Mouse (Mus musculus): Measurements from ENCODE around the gene Camk1d. TPM values are rescaled to one million over a fixed set of nuclear protein-coding genes. Genes with fewer than 3 reads are reported as not detected.
"Not testable (repeated sequence)": the region's sequence is repeated elsewhere in the genome, so short reads cannot be mapped to it uniquely, and the experiment has no call there.

Gene Camk1d
- polyA plus RNA-seq, 2 experiments = 0.63 to 0.83 TPM

GRCm38 (mm10) chr2:5282623-5283022 lies 431.7 kb downstream of the Camk1d start:
- no peaks in the 10 kb centered on the region for H3K9me3 ChIP-seq (ENCODE audit: control insufficient read depth, low read length)
- TF ChIP-seq EP300 (IDR thresholded peaks at IDR 0.05; ENCODE audit: low read depth) (no peak), CTCF (IDR thresholded peaks at IDR 0.05; ENCODE audit: low read depth) (no peak)
- H3K27me3 ChIP-seq (ENCODE audit: control insufficient read depth, insufficient read depth, low read length) = no peaks in the 10 kb centered on the region
- H3K4me3 ChIP-seq (ENCODE audit: insufficient read depth in 1 of 2, low read depth in 2 of 2, low read length in 2 of 2) = no peak overlapping the region
- no peak overlapping the region for H3K27ac ChIP-seq
- H3K4me1 ChIP-seq (replicated peaks; ENCODE audit: control insufficient read depth in 2 of 2, insufficient read depth in 2 of 2, low read length in 1 of 2) = no peaks in the 10 kb centered on the region
- ATAC-seq (ENCODE audit: insufficient read depth) = no peak
- WGBS (ENCODE audit: insufficient replicate concordance) = 71% methylated on average over 4 of the region's 4 CpGs
- no peaks in the 10 kb centered on the region for H3K36me3 ChIP-seq (replicated peaks; ENCODE audit: control insufficient read depth, insufficient read depth, low read depth)
- no peak for DNase-seq (ENCODE audit: low read depth in 3 of 3, low spot score in 3 of 3)
- no peak overlapping the region for H3K4me2 ChIP-seq (ENCODE audit: low read depth)
- no peak overlapping the region for H3K9ac ChIP-seq (replicated peaks)

- TF ChIP-seq EP300 (IDR thresholded peaks at IDR 0.05; ENCODE audit: low read depth) (no peak), CTCF (IDR thresholded peaks at IDR 0.05; ENCODE audit: low read depth) (no peak)
These were observed 446.3 kb downstream of the Camk1d start for GRCm38 (mm10) chr2:5267980-5268379.

GRCm38 (mm10) chr2:5262279-5262678 lies 452.0 kb downstream of the Camk1d start:
- H3K4me2 ChIP-seq (ENCODE audit: low read depth) = no peak overlapping the region
- ATAC-seq (ENCODE audit: insufficient read depth) (no peak), DNase-seq (ENCODE audit: low read depth in 3 of 3, low spot score in 3 of 3) (no peak)
- TF ChIP-seq CTCF (IDR thresholded peaks at IDR 0.05; ENCODE audit: low read depth) = no peak
- no peak for TF ChIP-seq EP300 (IDR thresholded peaks at IDR 0.05; ENCODE audit: low read depth)
- no peaks in the 10 kb centered on the region for H3K4me1 ChIP-seq (replicated peaks; ENCODE audit: control insufficient read depth in 2 of 2, insufficient read depth in 2 of 2, low read length in 1 of 2)
- H3K36me3 ChIP-seq (replicated peaks; ENCODE audit: control insufficient read depth, insufficient read depth, low read depth) = no peaks in the 10 kb centered on the region
- H3K9ac ChIP-seq (replicated peaks) = no peak overlapping the region
- H3K4me3 ChIP-seq (ENCODE audit: insufficient read depth in 1 of 2, low read depth in 2 of 2, low read length in 2 of 2) = no peak overlapping the region
- no peak overlapping the region for H3K27ac ChIP-seq
- no peaks in the 10 kb centered on the region for H3K9me3 ChIP-seq (ENCODE audit: control insufficient read depth, low read length)
- no peaks in the 10 kb centered on the region for H3K27me3 ChIP-seq (ENCODE audit: control insufficient read depth, insufficient read depth, low read length)
- 83% methylated on average over 2 of the region's 2 CpGs for WGBS (ENCODE audit: insufficient replicate concordance)

More at GRCm38 (mm10) chr2:5267980-5268379, 446.3 kb downstream of the Camk1d start:
- no peaks in the 10 kb centered on the region for H3K9me3 ChIP-seq (ENCODE audit: control insufficient read depth, low read length)
- no peak overlapping the region for H3K27ac ChIP-seq
- DNase-seq (ENCODE audit: low read depth in 3 of 3, low spot score in 3 of 3) (no peak), ATAC-seq (ENCODE audit: insufficient read depth) (no peak)
- H3K4me3 ChIP-seq (ENCODE audit: insufficient read depth in 1 of 2, low read depth in 2 of 2, low read length in 2 of 2) = no peak overlapping the region
- 74% methylated on average over 2 of the region's 2 CpGs for WGBS (ENCODE audit: insufficient replicate concordance)
- no peaks in the 10 kb centered on the region for H3K27me3 ChIP-seq (ENCODE audit: control insufficient read depth, insufficient read depth, low read length)
- H3K36me3 ChIP-seq (replicated peaks; ENCODE audit: control insufficient read depth, insufficient read depth, low read depth) = no peaks in the 10 kb centered on the region
- no peaks in the 10 kb centered on the region for H3K4me1 ChIP-seq (replicated peaks; ENCODE audit: control insufficient read depth in 2 of 2, insufficient read depth in 2 of 2, low read length in 1 of 2)
- H3K9ac ChIP-seq (replicated peaks) = no peak overlapping the region
- H3K4me2 ChIP-seq (ENCODE audit: low read depth) = no peak overlapping the region

GRCm38 (mm10) chr2:5258250-5258649 lies 456.1 kb downstream of the Camk1d start:
- 57% methylated on average over 3 of the region's 3 CpGs for WGBS (ENCODE audit: insufficient replicate concordance)
- H3K9ac ChIP-seq (replicated peaks) = no peak overlapping the region
- no peak for ATAC-seq (ENCODE audit: insufficient read depth)

GRCm38 (mm10) chr2:5249969-5250368 lies 464.3 kb downstream of the Camk1d start:
- Histone ChIP-seq H3K9me3 (ENCODE audit: control insufficient read depth, low read length) (no peaks in the 10 kb centered on the region), H3K36me3 (replicated peaks; ENCODE audit: control insufficient read depth, insufficient read depth, low read depth) (no peaks in the 10 kb centered on the region), H3K9ac (replicated peaks) (no peak overlapping the region), H3K4me2 (ENCODE audit: low read depth) (no peak overlapping the region), H3K4me3 (ENCODE audit: insufficient read depth in 1 of 2, low read depth in 2 of 2, low read length in 2 of 2) (no peak overlapping the region), H3K4me1 (replicated peaks; ENCODE audit: control insufficient read depth in 2 of 2, insufficient read depth in 2 of 2, low read length in 1 of 2) (no peaks in the 10 kb centered on the region), H3K27ac (no peak overlapping the region), H3K27me3 (ENCODE audit: control insufficient read depth, insufficient read depth, low read length) (no peaks in the 10 kb centered on the region)
- no peak for ATAC-seq (ENCODE audit: insufficient read depth)
- TF ChIP-seq EP300 (IDR thresholded peaks at IDR 0.05; ENCODE audit: low read depth) = no peak
- 0 out of 2 replicates have a peak, but pooled peaks have one; percentile 7 for TF ChIP-seq CTCF (IDR thresholded peaks at IDR 0.05; ENCODE audit: low read depth)
- no peak for DNase-seq (ENCODE audit: low read depth in 3 of 3, low spot score in 3 of 3)
- WGBS (ENCODE audit: insufficient replicate concordance) = 57% methylated on average over 12 of the region's 12 CpGs

More at GRCm38 (mm10) chr2:5258250-5258649, 456.1 kb downstream of the Camk1d start:
- H3K4me1 ChIP-seq (replicated peaks; ENCODE audit: control insufficient read depth in 2 of 2, insufficient read depth in 2 of 2, low read length in 1 of 2) = no peaks in the 10 kb centered on the region
- no peaks in the 10 kb centered on the region for H3K9me3 ChIP-seq (ENCODE audit: control insufficient read depth, low read length)
- no peak overlapping the region for H3K4me2 ChIP-seq (ENCODE audit: low read depth)
- DNase-seq (ENCODE audit: low read depth in 3 of 3, low spot score in 3 of 3) = no peak
- TF ChIP-seq CTCF (IDR thresholded peaks at IDR 0.05; ENCODE audit: low read depth) (no peak), EP300 (IDR thresholded peaks at IDR 0.05; ENCODE audit: low read depth) (no peak)
- no peak overlapping the region for H3K27ac ChIP-seq
- H3K36me3 ChIP-seq (replicated peaks; ENCODE audit: control insufficient read depth, insufficient read depth, low read depth) = no peaks in the 10 kb centered on the region
- no peak overlapping the region for H3K4me3 ChIP-seq (ENCODE audit: insufficient read depth in 1 of 2, low read depth in 2 of 2, low read length in 2 of 2)
- no peaks in the 10 kb centered on the region for H3K27me3 ChIP-seq (ENCODE audit: control insufficient read depth, insufficient read depth, low read length)

GRCm38 (mm10) chr2:5249199-5249598 lies 465.1 kb downstream of the Camk1d start:
- H3K4me1 ChIP-seq (replicated peaks; ENCODE audit: control insufficient read depth in 2 of 2, insufficient read depth in 2 of 2, low read length in 1 of 2); H3K4me2 ChIP-seq (ENCODE audit: low read depth); H3K9ac ChIP-seq (replicated peaks); H3K27ac ChIP-seq; H3K36me3 ChIP-seq (replicated peaks; ENCODE audit: control insufficient read depth, insufficient read depth, low read depth); DNase-seq (ENCODE audit: low read depth in 3 of 3, low spot score in 3 of 3); H3K4me3 ChIP-seq (ENCODE audit: insufficient read depth in 1 of 2, low read depth in 2 of 2, low read length in 2 of 2); ATAC-seq (ENCODE audit: insufficient read depth); H3K9me3 ChIP-seq (ENCODE audit: control insufficient read depth, low read length); H3K27me3 ChIP-seq (ENCODE audit: control insufficient read depth, insufficient read depth, low read length): not testable (repeated sequence)
- 75% methylated on average over 6 of the region's 6 CpGs for WGBS (ENCODE audit: insufficient replicate concordance)

Measured in liver, embryonic 14.5 days (tissue).